Mouse (Mus musculus) 416B (cell line): ENCODE data around the gene Mrpl28.
"Not testable (repeated sequence)": the region's sequence is repeated elsewhere in the genome, so short reads cannot be mapped to it uniquely, and the experiment has no call there.

Experiments
- DNase-seq: peaks from one replicate; pipeline ENCODE4 v3.0.0; 2011; ENCODE audit warnings: low read depth

Mrpl28 gene

DNA sequence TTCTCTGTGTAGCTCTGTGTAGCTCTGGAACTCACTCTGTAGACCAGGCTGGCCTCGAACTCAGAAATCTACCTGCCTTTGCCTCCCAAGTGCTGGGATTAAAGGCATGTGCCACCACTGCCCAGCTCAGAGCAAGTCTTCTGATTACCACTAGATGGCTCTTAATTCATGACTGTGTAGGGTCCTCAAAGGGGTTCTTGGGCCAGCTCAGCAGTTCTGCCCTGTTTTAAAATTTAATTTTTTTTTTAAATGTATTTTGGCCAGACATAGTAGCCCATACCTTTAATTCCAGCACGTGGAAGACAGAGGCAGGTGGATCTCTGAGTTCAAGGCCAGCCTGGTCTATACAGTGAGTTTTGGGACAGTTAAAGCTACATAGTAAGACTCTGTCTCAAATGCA lies 51.9 kb downstream of the Mrpl28 start:
- not testable (repeated sequence) for DNase-seq
